Mouse (Mus musculus): ENCODE results near the gene Vti1a. TPM values are rescaled to one million over a fixed set of nuclear protein-coding genes. Genes with fewer than 3 reads are reported as not detected.

The Vti1a gene
- polyA plus RNA-seq, 1 experiment from 2014 or later, result 28.7 TPM

DNA sequence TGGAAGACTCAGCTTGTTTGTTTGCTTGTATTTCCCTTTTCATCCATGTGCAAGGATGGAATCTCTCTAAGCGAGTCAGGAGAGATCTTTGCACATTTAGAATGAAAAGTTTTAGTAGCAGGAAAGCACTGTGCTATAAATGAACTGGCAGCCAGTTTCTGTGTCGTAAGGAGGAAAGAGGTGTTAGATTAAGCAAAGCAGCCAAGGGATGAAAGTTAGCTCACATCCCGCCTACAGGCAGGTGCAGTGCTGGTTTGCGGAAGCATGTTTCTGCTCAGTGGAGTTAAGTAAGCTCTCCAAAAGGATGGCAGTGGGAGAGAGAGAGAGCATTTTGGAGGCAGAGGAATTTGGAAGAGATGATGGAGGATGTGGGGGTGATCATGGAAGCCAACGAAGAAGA lies 105.7 kb downstream of the Vti1a start:
- H3K27me3 ChIP-seq (ENCODE audit: insufficient read depth, low read length), result no peaks in the 10 kb centered on the region
- WGBS, result 92% methylated on average over 5 of the region's 5 CpGs
- H3K4me3 ChIP-seq (ENCODE audit: low read length), result no peak overlapping the region
- no peaks in the 10 kb centered on the region for H3K4me1 ChIP-seq (ENCODE audit: insufficient read depth, low read length)
- H3K36me3 ChIP-seq (ENCODE audit: insufficient read depth, low read length), result no peaks in the 10 kb centered on the region
- H3K9ac ChIP-seq (replicated peaks; ENCODE audit: low read length), result no peak overlapping the region
- ATAC-seq (ENCODE audit: low FRiP score, low TSS enrichment), result no peak
- peaks cover 5% of the 10 kb centered on the region; the same call in 1 of the 2 replicates for H3K9me3 ChIP-seq (ENCODE audit: low read length)
- H3K4me2 ChIP-seq (replicated peaks; ENCODE audit: low read depth, low read length), result no peak overlapping the region
- H3K27ac ChIP-seq (ENCODE audit: low read length), result no peak overlapping the region

- H3K4me1 ChIP-seq (ENCODE audit: insufficient read depth, low read length), result no peaks in the 10 kb centered on the region
- no peak overlapping the region for H3K4me3 ChIP-seq (ENCODE audit: low read length)
- no peak overlapping the region for H3K4me2 ChIP-seq (replicated peaks; ENCODE audit: low read depth, low read length)
- H3K9ac ChIP-seq (replicated peaks; ENCODE audit: low read length), result no peak overlapping the region
- ATAC-seq (ENCODE audit: low FRiP score, low TSS enrichment), result no peak
- no peaks in the 10 kb centered on the region for H3K36me3 ChIP-seq (ENCODE audit: insufficient read depth, low read length)
- no peaks in the 10 kb centered on the region for H3K27me3 ChIP-seq (ENCODE audit: insufficient read depth, low read length)
- H3K27ac ChIP-seq (ENCODE audit: low read length), result no peak overlapping the region
- no peaks in the 10 kb centered on the region for H3K9me3 ChIP-seq (ENCODE audit: low read length)
- 79% methylated on average over 18 of the region's 18 CpGs for WGBS
Measured at GRCm38 (mm10) chr19:55422311-55423064, 106.4 kb downstream of the Vti1a start.

GRCm38 (mm10) chr19:55423065-55423716 lies 107.1 kb downstream of the Vti1a start:
- WGBS, result 91% methylated on average over 11 of the region's 11 CpGs
- ATAC-seq (ENCODE audit: low FRiP score, low TSS enrichment), result no peak

DNA sequence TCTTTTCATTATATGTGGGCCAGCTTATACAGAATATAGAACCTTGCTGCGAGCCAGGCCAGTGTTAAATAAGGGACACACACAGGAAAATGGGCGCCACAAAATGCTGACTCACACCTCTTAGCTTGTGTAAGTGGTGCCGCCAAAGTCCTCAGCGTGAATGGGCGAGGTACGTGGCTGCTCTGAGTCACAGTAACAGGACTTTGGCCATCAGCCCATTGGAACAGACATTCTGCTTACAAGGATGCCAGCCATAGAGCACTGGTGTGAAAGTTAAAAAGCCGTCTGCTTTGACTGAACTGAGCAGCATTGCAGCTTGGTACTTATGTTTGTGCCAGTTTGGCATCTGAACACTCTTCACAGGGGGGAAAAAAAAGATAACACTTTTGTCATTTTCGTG lies 107.9 kb downstream of the Vti1a start:
- 83% methylated on average over 8 of the region's 8 CpGs for WGBS
- H3K4me1 ChIP-seq (ENCODE audit: insufficient read depth, low read length), result no peaks in the 10 kb centered on the region
- no peak overlapping the region for H3K27ac ChIP-seq (ENCODE audit: low read length)
- no peaks in the 10 kb centered on the region for H3K36me3 ChIP-seq (ENCODE audit: insufficient read depth, low read length)
- no peaks in the 10 kb centered on the region for H3K27me3 ChIP-seq (ENCODE audit: insufficient read depth, low read length)
- H3K4me3 ChIP-seq (ENCODE audit: low read length), result no peak overlapping the region
- H3K9ac ChIP-seq (replicated peaks; ENCODE audit: low read length), result no peak overlapping the region
- no peaks in the 10 kb centered on the region for H3K9me3 ChIP-seq (ENCODE audit: low read length)
- no peak overlapping the region for H3K4me2 ChIP-seq (replicated peaks; ENCODE audit: low read depth, low read length)
- ATAC-seq (ENCODE audit: low FRiP score, low TSS enrichment), result no peak

More at GRCm38 (mm10) chr19:55423065-55423716, 107.1 kb downstream of the Vti1a start:
- Histone ChIP-seq H3K4me1 (ENCODE audit: insufficient read depth, low read length) (no peaks in the 10 kb centered on the region), H3K4me3 (ENCODE audit: low read length) (no peak overlapping the region), H3K27ac (ENCODE audit: low read length) (no peak overlapping the region), H3K36me3 (ENCODE audit: insufficient read depth, low read length) (no peaks in the 10 kb centered on the region), H3K4me2 (replicated peaks; ENCODE audit: low read depth, low read length) (no peak overlapping the region), H3K9me3 (ENCODE audit: low read length) (no peaks in the 10 kb centered on the region), H3K9ac (replicated peaks; ENCODE audit: low read length) (no peak overlapping the region), H3K27me3 (ENCODE audit: insufficient read depth, low read length) (no peaks in the 10 kb centered on the region)

DNA sequence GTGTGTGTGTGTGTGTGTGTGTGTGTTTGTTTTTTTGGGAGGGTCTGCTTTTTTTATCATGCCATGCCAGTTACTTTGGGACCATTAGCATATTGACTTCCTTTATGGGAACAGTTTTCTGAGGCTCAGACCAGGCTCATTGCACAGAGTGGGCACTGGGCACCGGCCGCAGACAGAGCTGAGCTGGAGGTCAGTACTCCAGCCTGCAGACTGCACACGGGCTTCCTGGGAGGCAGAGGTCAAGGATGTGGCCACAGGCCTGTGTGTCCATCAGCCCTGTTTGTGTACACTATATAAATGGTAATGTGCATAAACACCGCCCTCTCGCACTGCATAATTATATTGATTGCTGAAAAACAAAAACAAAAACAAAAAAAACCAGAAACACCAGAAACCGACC lies 108.4 kb downstream of the Vti1a start:
- Histone ChIP-seq H3K27me3 (ENCODE audit: insufficient read depth, low read length) (no peaks in the 10 kb centered on the region), H3K36me3 (ENCODE audit: insufficient read depth, low read length) (no peaks in the 10 kb centered on the region), H3K9ac (replicated peaks; ENCODE audit: low read length) (no peak overlapping the region), H3K9me3 (ENCODE audit: low read length) (no peaks in the 10 kb centered on the region), H3K27ac (ENCODE audit: low read length) (no peak overlapping the region), H3K4me2 (replicated peaks; ENCODE audit: low read depth, low read length) (no peak overlapping the region), H3K4me1 (ENCODE audit: insufficient read depth, low read length) (no peaks in the 10 kb centered on the region), H3K4me3 (ENCODE audit: low read length) (no peak overlapping the region)
- no peak for ATAC-seq (ENCODE audit: low FRiP score, low TSS enrichment)
- 84% methylated on average over 6 of the region's 6 CpGs for WGBS

DNA sequence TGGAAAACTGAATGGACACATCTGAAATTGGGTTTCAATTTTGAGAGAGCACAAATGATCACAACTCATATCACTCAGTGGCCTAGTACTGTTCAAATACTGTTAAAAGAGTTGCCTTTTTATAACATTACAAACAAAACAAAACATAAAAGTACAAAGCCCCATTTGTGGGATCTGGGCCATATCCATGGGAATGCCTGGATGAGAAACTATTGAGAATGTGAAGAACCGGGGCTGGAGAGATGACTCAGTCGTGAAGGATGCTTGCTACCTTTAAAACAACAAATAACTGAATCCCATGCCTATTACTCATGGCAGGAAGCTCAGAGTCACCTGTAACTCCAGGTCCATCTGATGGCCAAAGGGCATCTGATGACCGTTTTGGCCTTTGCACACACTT lies 124.2 kb downstream of the Vti1a start:
- H3K4me1 ChIP-seq (ENCODE audit: insufficient read depth, low read length), result no peaks in the 10 kb centered on the region
- WGBS, result 74% methylated on average over 3 of the region's 3 CpGs
- H3K27me3 ChIP-seq (ENCODE audit: insufficient read depth, low read length), result no peaks in the 10 kb centered on the region

GRCm38 (mm10) chr19:55443618-55444017 lies 127.5 kb downstream of the Vti1a start:
- WGBS, result 57% methylated on average over 8 of the region's 8 CpGs
- no peaks in the 10 kb centered on the region for H3K4me1 ChIP-seq (ENCODE audit: insufficient read depth, low read length)
- no peaks in the 10 kb centered on the region for H3K27me3 ChIP-seq (ENCODE audit: insufficient read depth, low read length)
- no peak overlapping the region for H3K27ac ChIP-seq (ENCODE audit: low read length)
- no peak overlapping the region for H3K4me3 ChIP-seq (ENCODE audit: low read length)
- no peaks in the 10 kb centered on the region for H3K9me3 ChIP-seq (ENCODE audit: low read length)
- H3K36me3 ChIP-seq (ENCODE audit: insufficient read depth, low read length), result no peaks in the 10 kb centered on the region
- H3K9ac ChIP-seq (replicated peaks; ENCODE audit: low read length), result no peak overlapping the region
- no peak overlapping the region for H3K4me2 ChIP-seq (replicated peaks; ENCODE audit: low read depth, low read length)
- ATAC-seq (ENCODE audit: low FRiP score, low TSS enrichment), result no peak

More for the DNA sequence above, 124.2 kb downstream of the Vti1a start:
- Histone ChIP-seq H3K36me3 (ENCODE audit: insufficient read depth, low read length) (no peaks in the 10 kb centered on the region), H3K4me3 (ENCODE audit: low read length) (no peak overlapping the region), H3K27ac (ENCODE audit: low read length) (no peak overlapping the region), H3K4me2 (replicated peaks; ENCODE audit: low read depth, low read length) (no peak overlapping the region), H3K9me3 (ENCODE audit: low read length) (no peaks in the 10 kb centered on the region), H3K9ac (replicated peaks; ENCODE audit: low read length) (no peak overlapping the region)
- ATAC-seq (ENCODE audit: low FRiP score, low TSS enrichment), result no peak

- 33% methylated on average over 13 of the region's 13 CpGs for WGBS
- no peaks in the 10 kb centered on the region for H3K27me3 ChIP-seq (ENCODE audit: insufficient read depth, low read length)
- 0 out of 2 replicates have a peak, but pooled peaks have one; percentile 61 for ATAC-seq (ENCODE audit: low FRiP score, low TSS enrichment)
- H3K4me1 ChIP-seq (ENCODE audit: insufficient read depth, low read length), result peaks cover 8% of the 10 kb centered on the region
- no peak overlapping the region for H3K4me3 ChIP-seq (ENCODE audit: low read length)
- H3K9ac ChIP-seq (replicated peaks; ENCODE audit: low read length), result no peak overlapping the region
- no peaks in the 10 kb centered on the region for H3K36me3 ChIP-seq (ENCODE audit: insufficient read depth, low read length)
- H3K4me2 ChIP-seq (replicated peaks; ENCODE audit: low read depth, low read length), result no peak overlapping the region
- no peak overlapping the region for H3K27ac ChIP-seq (ENCODE audit: low read length)
- H3K9me3 ChIP-seq (ENCODE audit: low read length), result no peaks in the 10 kb centered on the region
Measured at GRCm38 (mm10) chr19:55449084-55449483, 133.0 kb downstream of the Vti1a start.

GRCm38 (mm10) chr19:55449506-55449905 lies 133.4 kb downstream of the Vti1a start:
- peaks cover 8% of the 10 kb centered on the region for H3K4me1 ChIP-seq (ENCODE audit: insufficient read depth, low read length)
- H3K9ac ChIP-seq (replicated peaks; ENCODE audit: low read length), result no peak overlapping the region
- no peak overlapping the region for H3K27ac ChIP-seq (ENCODE audit: low read length)
- H3K36me3 ChIP-seq (ENCODE audit: insufficient read depth, low read length), result no peaks in the 10 kb centered on the region
- no peak overlapping the region for H3K4me2 ChIP-seq (replicated peaks; ENCODE audit: low read depth, low read length)
- 55% methylated on average over 6 of the region's 6 CpGs for WGBS
- no peaks in the 10 kb centered on the region for H3K9me3 ChIP-seq (ENCODE audit: low read length)
- ATAC-seq (ENCODE audit: low FRiP score, low TSS enrichment), result no peak
- H3K4me3 ChIP-seq (ENCODE audit: low read length), result no peak overlapping the region
- H3K27me3 ChIP-seq (ENCODE audit: insufficient read depth, low read length), result no peaks in the 10 kb centered on the region
